Mouse (Mus musculus): ENCODE measurements at regions not wholly inside any gene's neighbourhood (a gene's known extent, or its start where the extent isn't known, plus 50 kb on each side); places are given as distances from the start of the nearest gene placed in this dataset.

GRCm38 (mm10) chrX:9738904-9739303 lies 76.1 kb upstream of the Dynlt3 start:
- DNase-seq (ENCODE audit: low read depth, low spot score), result no peak

- DNase-seq (ENCODE audit: low read depth, low spot score), result no peak
Measured at GRCm38 (mm10) chrX:9742518-9742917, 79.7 kb upstream of the Dynlt3 start.

DNA sequence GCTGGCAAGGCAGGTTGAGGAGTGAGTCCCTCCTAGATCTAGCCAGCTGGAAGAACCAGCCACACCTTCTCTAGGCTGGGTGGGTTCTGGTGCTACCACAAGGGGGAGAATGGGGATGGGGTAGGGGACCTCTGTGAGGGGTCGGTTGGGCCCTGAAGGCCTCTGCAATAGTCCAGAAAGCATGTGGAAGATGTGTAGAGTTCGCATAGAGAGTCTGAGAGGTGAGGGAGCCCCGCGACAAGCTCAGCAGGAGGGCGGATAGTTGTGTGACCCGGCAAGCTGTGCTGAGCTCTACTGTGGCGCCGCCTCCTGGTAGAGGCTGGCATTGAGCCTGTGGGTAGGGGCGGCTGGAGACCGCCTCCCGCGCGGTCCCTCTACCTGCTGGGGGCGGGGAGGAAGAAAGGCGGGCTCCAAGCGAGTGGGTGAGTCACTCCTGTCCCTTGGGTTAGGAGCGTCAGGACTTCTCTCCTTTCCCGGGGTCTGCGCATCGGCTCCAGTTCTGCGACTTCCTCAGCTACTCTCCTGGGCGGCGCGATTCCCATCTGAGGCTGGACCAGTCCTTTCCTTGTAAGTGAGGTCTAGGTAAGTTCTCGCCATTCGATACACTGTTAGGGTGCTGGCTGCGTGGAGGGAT lies 84.6 kb upstream of the Dynlt3 start:
- DNase-seq (ENCODE audit: low read depth, low spot score), result peak; percentile 52

- DNase-seq (ENCODE audit: low read depth, low spot score), result no peak
Measured at GRCm38 (mm10) chrX:9752954-9753572, 90.3 kb upstream of the Dynlt3 start.

- DNase-seq (ENCODE audit: low read depth, low spot score), result no peak
Measured at GRCm38 (mm10) chrX:9769540-9769939, 77.2 kb upstream of the Hypm start.

GRCm38 (mm10) chrX:9777498-9777897 lies 69.2 kb upstream of the Hypm start:
- no peak for DNase-seq (ENCODE audit: low read depth, low spot score)

DNA sequence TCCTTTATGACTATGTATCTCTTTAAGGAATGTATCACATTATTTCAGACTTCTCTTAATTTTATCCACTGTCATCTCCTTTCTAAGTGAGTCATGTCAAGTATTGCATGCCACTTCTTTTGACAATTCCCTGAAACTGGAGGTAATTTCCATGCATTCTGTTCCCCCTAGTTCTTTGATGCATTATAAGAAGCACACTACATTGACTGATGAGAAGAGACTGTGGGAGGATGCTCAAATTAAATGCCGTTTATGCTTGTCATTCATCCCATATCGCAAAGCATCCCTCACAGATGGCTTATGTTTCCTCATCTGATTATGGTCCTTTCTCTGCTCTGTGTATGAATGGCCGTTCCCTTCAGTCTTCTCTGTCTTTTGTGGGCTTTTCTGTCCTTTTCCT lies 57.2 kb upstream of the Hypm start:
- no peak for DNase-seq (ENCODE audit: low read depth, low spot score)
